Comparison of ENCODE assay signal across 21 mouse cellular contexts in the genomic region with DNA sequence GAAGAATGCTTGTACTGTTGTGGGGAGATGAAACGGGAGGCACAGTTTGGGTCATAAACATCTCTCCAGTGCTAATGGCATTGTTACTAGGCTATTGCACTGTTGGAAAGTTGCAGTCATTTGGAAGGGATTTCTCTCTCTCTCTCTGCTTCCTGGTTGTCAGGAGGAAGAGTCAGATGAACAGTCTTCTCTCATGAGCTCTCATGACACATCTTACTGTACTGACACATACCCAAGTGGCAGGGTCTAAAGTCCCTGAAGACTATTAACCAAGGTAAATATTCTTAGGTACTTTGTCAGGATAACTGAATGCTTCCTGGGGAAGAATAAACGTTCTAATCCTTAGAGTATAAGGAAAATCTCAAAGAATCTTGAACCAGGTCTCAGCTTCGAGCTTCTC. TPM values are rescaled to one million over a fixed set of nuclear protein-coding genes. Genes with fewer than 3 reads are reported as not detected.
"Had no signal": no experiment of that assay in that cellular context is flagged by ENCODE, and none has a peak within 500 bp of the region (broad histone marks: within the 10 kb centered on the region; RNA-seq: fewer than 3 reads in every experiment).

No protein-coding gene starts in this region.

- H3K36me3 ChIP-seq: neural tube, embryonic 13.5 days; neural tube, embryonic 15.5 days; stomach, embryonic 15.5 days had no signal

- H3K27ac ChIP-seq: neural tube, embryonic 13.5 days; neural tube, embryonic 15.5 days; stomach, embryonic 15.5 days; stomach, postnatal 0 days had no signal

- H3K27me3 ChIP-seq: neural tube, embryonic 13.5 days; neural tube, embryonic 15.5 days; stomach, embryonic 15.5 days had no signal

- H3K4me1 ChIP-seq: neural tube, embryonic 13.5 days; neural tube, embryonic 15.5 days; stomach, embryonic 15.5 days had no signal

- H3K9me3 ChIP-seq: neural tube, embryonic 13.5 days; neural tube, embryonic 15.5 days; stomach, embryonic 15.5 days had no signal

- H3K9ac ChIP-seq: neural tube, embryonic 13.5 days; neural tube, embryonic 15.5 days; stomach, embryonic 15.5 days had no signal

- H3K4me2 ChIP-seq: neural tube, embryonic 13.5 days; neural tube, embryonic 15.5 days; stomach, embryonic 15.5 days had no signal

- DNase-seq: retina, postnatal 1 day; right cerebral cortex, adult 18-20 months; right cerebral cortex, postnatal 14 days; right cerebral cortex, postnatal 25 days; right cerebral cortex, postnatal 4 days; spleen, adult 18-20 months; thymus, adult 18-20 months; thymus, adult 2 months; thymus, postnatal 14 days; thymus, postnatal 25 days; thymus, postnatal 36 days; thymus, postnatal 4 days had no signal

- H3K4me3 ChIP-seq: neural tube, embryonic 13.5 days; neural tube, embryonic 15.5 days; stomach, embryonic 15.5 days had no signal

RNA-seq across cellular contexts. Expression of a gene that starts 42.4 kb away (rescaled TPM):
- total RNA-seq: neutrophil, adult 5-6 weeks had no signal
- polyA plus RNA-seq: small intestine, adult 2 months; spleen, adult 2 months had no signal

RNA-seq across cellular contexts. Expression of a gene that starts 54.2 kb away (rescaled TPM):
- total RNA-seq: neutrophil, adult 5-6 weeks had no signal
- polyA plus RNA-seq: neural tube, embryonic 14.5 days; testis, adult 2 months; thymus, adult 2 months had no signal
